Mouse (Mus musculus) natural killer cell, adult 2 months (primary cell): ENCODE data around the gene Cbln1.

Experiments
- DNase-seq, 2 experiments: peaks; one replicate each; pipeline ENCODE4 v3.0.0; 2022; ENCODE audit warnings: low spot score in 2 of 2

Cbln1 gene

GRCm38 (mm10) chr8:87469931-87470833 lies 2.2 kb downstream of the Cbln1 start:
- no peak for DNase-seq

- DNase-seq: no peak
Measured at GRCm38 (mm10) chr8:87468958-87469815, 3.2 kb downstream of the Cbln1 start.

GRCm38 (mm10) chr8:87468416-87468957 lies 3.9 kb downstream of the Cbln1 start:
- DNase-seq: no peak

- DNase-seq: no peak
Measured at GRCm38 (mm10) chr8:87467906-87468305, 4.5 kb downstream of the Cbln1 start.

GRCm38 (mm10) chr8:87466936-87467602 lies 5.3 kb downstream of the Cbln1 start:
- no peak for DNase-seq

GRCm38 (mm10) chr8:87466335-87466734 lies 6.1 kb downstream of the Cbln1 start:
- DNase-seq: no peak

GRCm38 (mm10) chr8:87464446-87464845 lies 8.0 kb downstream of the Cbln1 start:
- no peak for DNase-seq

- DNase-seq: no peak
Measured at GRCm38 (mm10) chr8:87461801-87462200, 10.6 kb downstream of the Cbln1 start.

GRCm38 (mm10) chr8:87456949-87457348 lies 15.5 kb downstream of the Cbln1 start:
- no peak for DNase-seq

GRCm38 (mm10) chr8:87452815-87453214 lies 19.6 kb downstream of the Cbln1 start:
- DNase-seq: no peak

GRCm38 (mm10) chr8:87451737-87452136 lies 20.7 kb downstream of the Cbln1 start:
- no peak for DNase-seq

- DNase-seq: no peak
Measured at GRCm38 (mm10) chr8:87434592-87434991, 37.8 kb downstream of the Cbln1 start.

- DNase-seq: no peak
Measured at GRCm38 (mm10) chr8:87427188-87427587, 45.2 kb downstream of the Cbln1 start.

GRCm38 (mm10) chr8:87424706-87425105 lies 47.7 kb downstream of the Cbln1 start:
- DNase-seq: no peak

GRCm38 (mm10) chr8:87421697-87422096 lies 50.7 kb downstream of the Cbln1 start:
- no peak for DNase-seq
